Mouse (Mus musculus) right cerebral cortex, postnatal 10 days (tissue): ENCODE results near the gene Snrpb.

Experiments used
- DNase-seq, 2 experiments: peaks; one replicate each; pipeline ENCODE4 v3.0.0; 2021; ENCODE audit warnings: low spot score in 2 of 2

Gene Snrpb

GRCm38 (mm10) chr2:130143011-130143410 is 36.2 kb downstream of the Snrpb start:
- no peak for DNase-seq

GRCm38 (mm10) chr2:130129687-130130086 is 49.5 kb downstream of the Snrpb start:
- DNase-seq = no peak

GRCm38 (mm10) chr2:130126073-130126472 is 53.1 kb downstream of the Snrpb start:
- DNase-seq = no peak

GRCm38 (mm10) chr2:130125279-130126059 is 53.7 kb downstream of the Snrpb start:
- no peak for DNase-seq
